Mouse (Mus musculus): ENCODE results near the gene Sgf29. TPM values are rescaled to one million over a fixed set of nuclear protein-coding genes. Genes with fewer than 3 reads are reported as not detected.

The Sgf29 gene
- polyA plus RNA-seq, 1 experiment: 69.1 TPM

DNA sequence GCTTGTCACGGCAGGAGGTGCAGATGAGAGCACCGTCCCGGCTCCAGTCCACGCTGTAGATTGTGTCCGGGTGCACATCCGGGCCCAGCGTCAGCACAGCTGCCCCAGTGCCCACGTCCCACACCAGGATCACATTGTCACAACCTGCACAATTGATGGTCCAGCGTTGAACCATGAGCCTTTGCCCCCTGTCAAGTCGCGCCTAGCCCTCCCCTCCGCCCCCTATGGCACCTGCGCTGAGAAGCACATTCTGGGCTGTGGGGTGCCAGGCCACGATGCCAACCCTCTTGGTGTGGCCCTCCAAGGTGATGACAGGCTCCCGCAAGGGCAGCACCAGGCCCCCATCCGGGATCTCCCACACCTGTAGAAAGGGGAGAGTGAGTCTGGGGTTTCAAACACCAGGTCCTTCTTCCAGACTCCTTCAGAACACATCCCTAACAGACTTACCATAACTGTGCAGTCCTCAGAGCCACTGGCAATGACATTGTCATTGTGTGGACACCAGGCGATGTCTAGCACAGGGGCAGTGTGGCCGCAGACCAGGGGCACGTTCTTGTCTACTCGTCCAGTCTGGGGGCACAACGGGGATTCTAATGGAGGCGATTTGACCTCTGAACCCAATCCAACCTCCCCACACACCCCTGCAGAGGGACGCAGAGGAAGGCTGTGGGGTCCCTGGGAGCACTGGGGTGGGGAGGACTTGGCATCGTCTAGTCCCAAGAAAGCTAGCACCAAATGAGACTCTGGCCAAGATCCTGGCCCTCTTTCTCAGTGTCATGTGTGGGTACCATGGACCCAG, 52.6 kb downstream of the Sgf29 start:
- Histone ChIP-seq H3K4me1 (peaks cover 95% of the 10 kb centered on the region), H3K9me3 (no peaks in the 10 kb centered on the region), H3K4me3 (replicated peaks) (peak overlapping the region; percentile 97), H3K36me3 (replicated peaks; ENCODE audit: low read length) (peaks cover 61% of the 10 kb centered on the region), H3K27me3 (replicated peaks) (no peaks in the 10 kb centered on the region)
- TF ChIP-seq FLI1 (IDR thresholded peaks at IDR 0.05; ENCODE audit: low read length) (no peak), GATA1 (IDR thresholded peaks at IDR 0.05; ENCODE audit: borderline replicate concordance, low read length) (no peak)

DNA sequence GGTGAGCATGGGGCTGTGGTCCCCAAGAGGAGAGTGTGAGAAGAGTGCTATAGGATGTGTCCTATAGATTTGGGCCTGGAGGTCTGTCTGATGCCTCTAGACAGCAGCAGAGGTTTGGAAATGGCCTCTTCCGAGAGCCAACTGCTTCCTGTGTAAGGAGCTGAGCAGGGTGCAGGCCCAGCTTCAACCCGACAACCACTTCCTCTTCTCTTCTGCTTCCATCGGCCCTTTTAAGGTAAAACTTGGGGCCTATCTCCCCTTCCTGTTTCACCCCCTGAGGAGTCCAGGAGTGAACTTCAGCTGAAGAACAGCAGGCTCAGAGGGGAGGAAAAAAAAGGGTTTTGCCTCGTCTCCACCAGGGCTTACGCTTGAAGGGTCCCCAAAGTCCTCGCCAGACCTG, 53.2 kb downstream of the Sgf29 start:
- Histone ChIP-seq H3K4me3 (replicated peaks) (peak overlapping the region; percentile 97), H3K9me3 (no peaks in the 10 kb centered on the region), H3K27me3 (replicated peaks) (no peaks in the 10 kb centered on the region), H3K4me1 (peaks cover 92% of the 10 kb centered on the region), H3K36me3 (replicated peaks; ENCODE audit: low read length) (peaks cover 55% of the 10 kb centered on the region)
- TF ChIP-seq GATA1 (IDR thresholded peaks at IDR 0.05; ENCODE audit: borderline replicate concordance, low read length) (no peak), FLI1 (IDR thresholded peaks at IDR 0.05; ENCODE audit: low read length) (no peak)

DNA sequence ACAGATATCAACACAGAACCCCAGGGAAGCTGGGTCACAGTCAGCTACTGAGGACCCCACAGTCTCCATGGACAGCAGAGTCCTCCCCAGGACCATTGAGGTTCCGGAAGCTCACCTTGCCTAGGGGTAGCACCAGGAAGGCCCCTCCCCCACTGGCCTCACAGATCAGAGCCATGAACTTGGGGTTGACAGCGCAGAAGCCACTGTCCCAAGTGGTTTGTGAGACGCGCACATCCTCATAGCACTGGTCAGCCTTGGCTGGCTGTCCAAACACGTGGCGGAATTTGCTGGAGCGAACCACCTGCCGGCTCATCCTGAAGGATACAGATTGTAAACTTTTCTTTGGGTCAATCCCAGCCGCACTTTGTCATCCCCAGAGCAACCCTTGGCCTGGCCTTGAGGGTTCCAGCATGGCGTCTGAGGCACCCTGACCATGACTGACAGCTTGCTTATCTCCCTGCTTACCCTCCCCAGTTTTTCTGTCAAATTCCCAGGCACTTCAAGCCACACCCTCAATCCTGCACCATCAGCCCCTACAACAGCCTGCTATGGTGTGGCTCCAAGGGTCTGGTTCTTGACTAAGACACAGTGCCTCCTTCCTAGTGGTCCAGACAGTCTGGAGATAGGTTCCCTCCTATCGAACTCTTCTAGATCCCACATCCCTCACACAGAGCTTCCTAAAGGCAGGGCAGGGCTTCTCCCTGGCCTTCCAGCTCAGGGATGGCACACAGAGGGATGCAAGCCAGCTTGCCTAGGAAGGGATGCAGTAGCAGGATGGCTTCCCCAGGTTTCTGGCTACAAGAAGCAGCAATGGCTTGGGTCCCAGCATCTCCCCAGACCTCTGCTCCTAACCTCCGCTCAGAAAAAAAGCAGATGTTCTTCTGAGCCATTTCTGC, 54.0 kb downstream of the Sgf29 start:
- H3K36me3 ChIP-seq (replicated peaks; ENCODE audit: low read length): peaks cover 48% of the 10 kb centered on the region
- no peaks in the 10 kb centered on the region for H3K9me3 ChIP-seq
- peaks cover 92% of the 10 kb centered on the region for H3K4me1 ChIP-seq
- no peaks in the 10 kb centered on the region for H3K27me3 ChIP-seq (replicated peaks)
- H3K4me3 ChIP-seq (replicated peaks): peak overlapping the region; percentile 97
- no peak for TF ChIP-seq FLI1 (IDR thresholded peaks at IDR 0.05; ENCODE audit: low read length)
- TF ChIP-seq GATA1 (IDR thresholded peaks at IDR 0.05; ENCODE audit: borderline replicate concordance, low read length): no peak

DNA sequence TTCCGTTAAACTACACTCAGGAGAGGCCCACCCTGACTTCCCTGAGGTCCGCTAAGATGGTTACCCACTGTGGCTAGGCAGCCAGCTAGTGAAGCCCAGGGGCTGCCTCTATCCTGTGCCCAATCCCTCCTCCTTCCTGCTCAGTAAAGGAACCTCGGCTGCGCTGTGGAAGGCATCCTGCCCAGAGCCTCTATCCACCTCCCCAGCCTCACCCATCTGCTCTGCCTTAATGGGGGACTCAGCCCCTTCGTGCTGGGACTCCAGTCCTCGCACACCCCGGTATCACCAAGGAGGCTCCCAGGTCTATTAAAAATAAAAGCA, 54.6 kb downstream of the Sgf29 start:
- H3K36me3 ChIP-seq (replicated peaks; ENCODE audit: low read length): peaks cover 45% of the 10 kb centered on the region
- peaks cover 2% of the 10 kb centered on the region for H3K9me3 ChIP-seq
- peaks cover 91% of the 10 kb centered on the region for H3K4me1 ChIP-seq
- H3K27me3 ChIP-seq (replicated peaks): no peaks in the 10 kb centered on the region
- H3K4me3 ChIP-seq (replicated peaks): peak overlapping the region; percentile 97
- TF ChIP-seq FLI1 (IDR thresholded peaks at IDR 0.05; ENCODE audit: low read length) (no peak), GATA1 (IDR thresholded peaks at IDR 0.05; ENCODE audit: borderline replicate concordance, low read length) (no peak)

DNA sequence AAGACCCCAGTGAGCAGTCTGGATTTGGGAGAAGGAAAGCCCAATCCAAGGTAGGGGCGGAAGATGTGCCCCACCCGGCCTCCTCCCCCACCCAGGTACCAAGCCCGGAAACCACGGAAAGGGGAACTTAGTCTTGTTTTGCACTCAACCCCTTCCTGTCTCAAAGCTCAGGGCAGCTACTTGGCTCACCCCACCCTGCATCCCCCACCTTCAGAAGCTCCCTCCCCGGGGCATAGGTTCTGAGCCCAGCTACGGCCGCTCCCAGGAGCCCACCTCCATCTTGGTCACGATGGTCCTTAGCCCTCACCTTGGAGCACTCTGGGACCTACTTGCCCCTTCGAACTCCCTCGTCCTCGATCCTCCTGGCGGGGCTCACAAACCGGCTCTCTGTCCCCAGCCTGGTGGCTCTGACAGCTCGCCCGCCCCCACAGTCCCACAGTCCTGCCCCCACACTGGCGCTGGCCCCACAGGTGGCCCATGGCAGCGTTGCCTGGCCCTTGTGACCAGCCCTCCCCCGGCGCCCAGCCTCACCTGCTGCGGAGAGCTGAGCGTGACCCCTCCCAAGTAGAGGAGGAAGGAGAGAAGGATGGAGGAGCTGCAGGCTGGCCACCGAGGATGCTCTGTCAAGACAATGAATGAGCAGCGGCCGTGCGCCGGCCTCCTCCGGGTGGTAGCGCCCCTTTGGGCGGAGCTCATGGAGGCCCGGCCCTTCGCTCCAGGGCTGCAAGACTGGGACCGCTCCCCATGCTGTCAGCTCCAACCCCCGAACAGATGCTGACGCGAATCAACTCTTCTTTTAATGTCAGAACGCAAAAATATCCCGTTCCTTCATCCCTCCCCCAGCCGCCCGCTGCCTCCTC, 55.2 kb downstream of the Sgf29 start:
- H3K36me3 ChIP-seq (replicated peaks; ENCODE audit: low read length): peaks cover 43% of the 10 kb centered on the region
- H3K4me1 ChIP-seq: peaks cover 84% of the 10 kb centered on the region
- H3K27me3 ChIP-seq (replicated peaks): no peaks in the 10 kb centered on the region
- TF ChIP-seq GATA1 (IDR thresholded peaks at IDR 0.05; ENCODE audit: borderline replicate concordance, low read length): no peak
- TF ChIP-seq FLI1 (IDR thresholded peaks at IDR 0.05; ENCODE audit: low read length): no peak
- peak overlapping the region; percentile 97 for H3K4me3 ChIP-seq (replicated peaks)
- H3K9me3 ChIP-seq: peaks cover 9% of the 10 kb centered on the region

DNA sequence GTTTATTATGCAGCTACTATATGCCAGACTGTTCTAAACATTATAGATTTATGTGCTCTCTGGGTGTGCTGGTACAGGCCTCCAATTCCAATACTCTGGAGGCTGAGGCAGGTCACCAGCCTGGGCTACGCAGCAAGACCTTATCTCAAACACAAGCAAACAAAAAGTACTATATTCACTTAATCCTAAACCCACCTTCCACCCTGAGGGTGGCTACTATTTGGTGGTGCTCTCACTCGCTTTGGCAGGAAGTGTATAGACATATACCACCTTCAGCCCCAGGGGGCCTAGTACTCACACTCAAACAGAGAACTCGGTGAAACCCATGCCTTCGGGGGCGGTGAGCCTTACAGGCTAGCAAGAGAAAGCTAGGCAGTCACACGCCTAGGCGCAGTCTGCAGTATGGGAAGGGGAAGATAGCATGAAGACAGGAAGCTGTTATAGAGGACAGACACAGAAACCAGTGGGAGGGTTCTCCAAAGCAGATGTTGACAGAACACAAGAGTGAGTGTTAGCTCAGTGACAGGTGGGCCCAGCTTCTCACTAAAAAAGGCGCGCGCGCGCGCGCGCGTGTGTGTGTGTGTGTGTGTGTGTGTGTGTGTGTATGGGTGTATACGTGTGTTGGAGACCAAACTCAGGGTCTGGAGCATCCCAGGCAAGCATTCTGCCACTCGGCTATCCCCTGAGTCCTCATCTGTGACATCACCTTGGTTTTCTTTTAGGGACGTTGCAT, 58.5 kb downstream of the Sgf29 start, which contains the start of gene Coro1a:
Gene Coro1a (minus strand): TSS at position 346 of the 733 bp plus-strand sequence.
- TF ChIP-seq GATA1 (IDR thresholded peaks at IDR 0.05; ENCODE audit: borderline replicate concordance, low read length): no peak
- TF ChIP-seq FLI1 (IDR thresholded peaks at IDR 0.05; ENCODE audit: low read length): no peak
- H3K9me3 ChIP-seq: peaks cover 10% of the 10 kb centered on the region
- peaks cover 10% of the 10 kb centered on the region for H3K36me3 ChIP-seq (replicated peaks; ENCODE audit: low read length)
- H3K4me3 ChIP-seq (replicated peaks): peak within 1 kb of the TSS; percentile 3
- peaks cover 60% of the 10 kb centered on the region for H3K4me1 ChIP-seq
- no peaks in the 10 kb centered on the region for H3K27me3 ChIP-seq (replicated peaks)

DNA sequence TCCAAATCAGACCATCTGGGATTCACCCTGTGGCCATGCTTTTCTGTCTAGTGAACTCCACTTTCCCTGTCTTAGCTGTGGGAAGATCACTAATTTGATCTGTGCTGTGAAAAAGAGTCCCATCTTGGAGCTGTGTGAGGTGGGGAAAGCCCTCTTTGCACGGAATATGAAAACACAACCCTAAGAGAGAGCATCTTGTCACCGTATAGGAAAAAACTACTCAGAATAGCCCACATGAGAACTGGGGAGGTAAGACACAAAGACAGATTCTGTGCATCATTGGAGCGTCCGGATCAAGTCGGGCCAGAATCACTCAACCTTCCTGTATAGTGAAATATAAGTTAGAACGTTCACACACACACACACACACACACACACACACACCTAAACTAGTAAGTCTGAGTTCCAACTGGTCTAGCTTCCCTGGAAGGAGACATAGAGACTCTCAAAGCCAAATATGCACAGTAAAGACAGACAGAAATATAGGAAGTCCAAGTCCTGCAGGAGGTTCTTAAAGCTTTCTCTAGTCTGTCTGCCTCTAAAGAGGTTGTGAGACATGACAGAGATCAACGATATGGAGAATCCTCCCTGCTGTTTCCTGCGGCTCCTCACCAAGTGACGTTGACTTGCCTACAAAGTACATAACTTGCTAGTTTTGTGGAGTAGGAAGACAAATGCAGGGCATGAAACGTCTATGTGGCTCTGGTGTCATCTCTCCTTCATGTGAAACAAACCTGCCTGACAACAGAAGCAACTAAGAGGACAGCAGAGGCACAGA, 59.3 kb downstream of the Sgf29 start:
- Histone ChIP-seq H3K9me3 (peaks cover 10% of the 10 kb centered on the region), H3K27me3 (replicated peaks) (no peaks in the 10 kb centered on the region), H3K36me3 (replicated peaks; ENCODE audit: low read length) (peaks cover 6% of the 10 kb centered on the region), H3K4me1 (peaks cover 57% of the 10 kb centered on the region), H3K4me3 (replicated peaks) (no peak overlapping the region)
- TF ChIP-seq GATA1 (IDR thresholded peaks at IDR 0.05; ENCODE audit: borderline replicate concordance, low read length) (no peak), FLI1 (IDR thresholded peaks at IDR 0.05; ENCODE audit: low read length) (no peak)

DNA sequence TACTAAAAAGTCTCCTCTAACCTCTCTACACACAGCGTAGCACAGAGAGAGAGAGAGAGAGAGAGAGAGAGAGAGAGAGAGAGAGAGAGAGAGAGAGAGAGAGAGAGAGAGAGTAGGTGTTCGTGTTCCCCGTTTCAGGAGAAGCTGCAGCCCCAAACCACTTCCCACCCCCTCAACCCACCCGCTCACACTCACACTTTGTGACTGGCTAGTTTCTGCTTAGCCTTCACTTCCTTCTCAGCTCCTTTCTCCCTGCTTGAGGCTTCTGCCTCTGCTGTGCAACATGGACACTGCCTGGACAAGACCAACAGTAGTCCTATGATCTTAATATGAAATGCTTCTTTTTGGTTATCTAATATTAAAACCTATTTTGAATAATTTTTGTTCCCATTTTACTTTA, 61.2 kb downstream of the Sgf29 start:
- H3K27me3 ChIP-seq (replicated peaks): no peaks in the 10 kb centered on the region
- no peak for TF ChIP-seq FLI1 (IDR thresholded peaks at IDR 0.05; ENCODE audit: low read length)
- no peak for TF ChIP-seq GATA1 (IDR thresholded peaks at IDR 0.05; ENCODE audit: borderline replicate concordance, low read length)
- peaks cover 10% of the 10 kb centered on the region for H3K9me3 ChIP-seq
- H3K4me1 ChIP-seq: peaks cover 38% of the 10 kb centered on the region
- no peak overlapping the region for H3K4me3 ChIP-seq (replicated peaks)
- peaks cover 6% of the 10 kb centered on the region for H3K36me3 ChIP-seq (replicated peaks; ENCODE audit: low read length)
